Mouse (Mus musculus): Measurements from ENCODE around the gene Tril.

DNA sequence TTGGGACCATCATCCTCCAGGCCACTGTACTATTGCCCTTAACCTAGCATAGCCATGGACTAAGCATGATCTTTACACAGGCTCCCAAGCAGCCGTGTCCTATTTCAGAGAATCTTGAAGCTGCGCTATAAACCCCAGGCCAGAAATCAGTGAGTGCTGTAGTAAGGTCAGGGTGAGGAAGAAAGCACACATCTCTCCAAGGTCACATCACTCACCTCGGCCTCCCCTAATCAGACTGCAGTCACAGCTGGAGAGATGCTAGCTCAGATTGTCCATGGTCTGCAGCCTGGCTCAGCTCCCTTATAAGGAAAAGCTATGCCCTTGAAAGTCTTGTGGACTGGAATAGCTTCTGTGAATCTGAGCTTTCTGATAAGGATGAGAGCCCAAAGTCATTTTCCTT, 13.4 kb downstream of the Tril start:
- TF ChIP-seq ZNF384 (IDR thresholded peaks at IDR 0.05; ENCODE audit: low read depth, low read length) (no peak), CHD2 (IDR thresholded peaks at IDR 0.05; ENCODE audit: low read depth, low read length) (no peak), ZC3H11A (IDR thresholded peaks at IDR 0.05; ENCODE audit: borderline replicate concordance, low read depth, low read length) (no peak), HCFC1 (IDR thresholded peaks at IDR 0.05; ENCODE audit: borderline replicate concordance, insufficient read depth, low read length) (no peak), MAFK (IDR thresholded peaks at IDR 0.05; ENCODE audit: insufficient read depth, low read depth, low read length) (no peak)

All from ES-E14 (cell line).